Mouse (Mus musculus) kidney, adult 11 months (tissue): ENCODE results near the gene Mrc2.
A peak's percentile ranks its signal among the peaks of the same experiment; 100 is the strongest.

ENCODE experiments used
- DNase-seq: peaks from one replicate; pipeline ENCODE4 v3.0.0; 2022

Gene Mrc2

DNA sequence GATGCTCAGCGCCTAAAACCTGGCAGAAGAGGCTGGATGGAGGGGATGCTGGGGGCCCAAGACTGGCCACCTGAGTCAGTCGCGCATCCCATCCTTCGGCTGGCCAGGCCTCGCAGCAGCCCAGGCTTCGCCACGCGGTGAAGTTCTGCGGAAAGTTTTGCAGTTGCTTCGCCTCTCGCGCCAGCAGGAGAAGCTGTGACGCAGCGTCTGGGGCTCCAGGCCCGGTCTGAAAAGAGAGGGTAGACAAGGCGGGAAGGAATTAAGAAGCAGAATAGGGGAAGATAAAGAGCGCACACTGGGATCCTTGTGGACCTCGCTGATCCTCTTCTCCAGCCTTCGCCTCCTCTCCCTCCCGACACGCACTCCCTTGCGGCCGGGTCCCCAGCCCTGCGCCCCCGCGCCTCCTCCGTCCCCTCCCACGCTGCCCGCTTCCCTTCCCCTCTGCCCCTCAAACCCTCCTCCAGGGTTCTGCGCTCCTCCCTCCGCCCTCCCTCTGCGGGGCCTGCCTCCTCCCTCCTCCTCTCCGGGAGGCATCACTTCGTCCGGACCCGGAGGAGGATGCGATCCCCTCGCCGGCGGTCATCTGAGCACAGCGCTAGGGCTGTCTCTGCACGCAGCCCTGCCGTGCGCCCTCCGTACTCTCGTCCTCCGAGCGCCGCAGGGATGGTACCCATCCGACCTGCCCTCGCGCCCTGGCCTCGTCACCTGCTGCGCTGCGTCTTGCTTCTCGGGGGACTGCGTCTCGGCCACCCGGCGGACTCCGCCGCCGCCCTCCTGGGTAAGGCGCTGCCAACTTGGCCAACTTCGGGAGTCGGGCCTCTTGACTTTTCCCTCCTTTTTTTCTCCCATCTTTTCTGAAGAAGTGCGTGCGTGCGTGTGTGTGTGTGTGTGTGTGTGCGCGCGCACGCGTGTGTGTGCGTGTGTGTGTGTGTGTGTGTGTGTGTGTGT, at the start of gene Mrc2:
Gene Mrc2, plus strand, starts transcription at position 520 of the 948 bp plus-strand sequence.
- no peak for DNase-seq

DNA sequence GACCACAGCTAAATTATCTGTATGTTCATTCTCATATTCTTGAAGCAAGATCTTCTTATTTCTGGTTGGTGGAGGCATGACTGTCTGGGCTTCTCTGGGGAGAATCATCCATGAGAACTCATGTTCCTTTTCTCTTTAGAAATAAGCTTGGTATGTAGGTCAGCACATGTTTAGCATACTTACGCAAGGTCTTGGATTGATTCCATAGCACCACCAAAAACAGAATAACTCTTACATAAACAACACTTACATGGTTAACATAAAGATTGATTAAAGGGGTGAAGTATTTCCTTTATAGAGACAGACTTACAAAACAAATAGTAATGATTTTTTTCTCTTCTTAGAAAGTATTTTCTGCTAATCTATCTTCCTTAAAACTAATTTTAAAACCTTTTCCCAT, 46.1 kb upstream of the Mrc2 start:
- DNase-seq = no peak

DNA sequence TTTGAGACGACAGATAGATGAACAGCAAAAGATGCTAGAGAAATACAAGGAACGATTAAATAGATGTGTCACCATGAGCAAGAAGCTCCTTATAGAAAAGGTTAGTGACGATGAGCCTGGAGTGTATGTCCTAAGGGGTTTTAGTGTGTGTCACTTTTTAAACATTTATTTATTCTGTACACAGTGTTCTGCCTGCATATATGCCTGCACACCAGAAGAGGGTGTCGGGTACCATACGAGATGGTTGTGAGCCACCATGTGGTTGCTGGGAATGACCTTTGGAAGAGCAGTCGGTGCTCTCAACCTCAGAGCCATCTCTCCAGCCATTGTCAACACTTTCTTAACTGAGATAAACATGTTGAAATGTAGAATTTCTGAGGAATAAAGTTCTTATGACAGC, 45.7 kb upstream of the Mrc2 start:
- DNase-seq = no peak

DNA sequence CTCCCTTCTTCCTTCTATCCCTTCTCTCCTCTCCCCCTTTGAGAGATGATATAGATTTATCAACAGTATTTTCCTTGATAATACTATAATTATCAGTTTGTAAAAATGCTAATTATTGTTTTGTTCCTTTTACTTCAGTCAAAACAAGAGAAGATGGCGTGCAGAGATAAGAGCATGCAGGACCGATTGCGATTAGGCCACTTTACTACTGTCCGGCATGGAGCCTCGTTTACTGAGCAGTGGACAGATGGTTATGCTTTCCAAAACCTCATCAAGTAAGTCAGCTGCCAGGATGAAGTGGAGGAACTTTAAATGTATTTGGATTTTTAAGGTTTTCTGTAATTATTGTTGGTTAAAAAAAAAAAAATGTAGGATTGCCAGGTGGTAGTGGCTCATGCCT, 45.1 kb upstream of the Mrc2 start:
- no peak for DNase-seq

DNA sequence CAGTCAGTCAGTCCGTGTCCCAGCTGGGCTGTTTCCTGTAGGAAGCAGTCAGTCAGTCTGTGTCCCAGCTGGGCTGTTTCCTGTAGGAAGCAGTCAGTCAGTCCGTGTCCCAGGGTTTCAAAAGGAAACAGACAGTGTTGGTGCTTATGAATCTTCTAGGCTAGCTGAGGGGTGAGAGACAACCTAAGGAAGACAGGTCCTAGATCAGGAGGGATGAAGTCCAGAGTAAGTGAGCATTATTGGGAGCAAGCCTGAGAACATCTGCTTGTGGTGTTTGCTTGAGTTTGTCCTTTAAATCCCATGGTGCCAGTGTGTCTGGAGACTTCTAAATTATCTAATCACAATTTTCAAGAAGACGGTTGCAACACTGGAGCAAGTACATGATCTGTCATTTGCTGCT, 32.7 kb upstream of the Mrc2 start:
- no peak for DNase-seq

DNA sequence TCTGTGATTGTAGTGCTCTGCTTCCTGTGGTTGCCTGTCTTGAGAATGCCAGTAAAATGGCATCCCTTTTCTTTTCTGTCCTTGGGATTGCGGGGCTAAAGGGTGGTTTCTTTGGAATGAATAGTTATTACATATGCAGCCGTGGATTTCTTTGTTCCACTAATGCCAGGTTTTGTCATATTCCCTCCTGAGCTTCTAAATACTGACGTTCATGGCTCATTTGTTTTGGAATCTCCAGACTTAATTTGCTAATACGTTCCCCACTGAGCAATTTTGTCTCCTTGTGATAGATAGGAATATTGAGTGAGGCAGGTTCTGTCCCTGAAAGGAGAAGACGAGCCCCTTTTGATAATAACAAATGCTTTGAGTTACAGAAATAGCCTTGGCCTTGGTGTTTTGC, 31.3 kb upstream of the Mrc2 start:
- no peak for DNase-seq

DNA sequence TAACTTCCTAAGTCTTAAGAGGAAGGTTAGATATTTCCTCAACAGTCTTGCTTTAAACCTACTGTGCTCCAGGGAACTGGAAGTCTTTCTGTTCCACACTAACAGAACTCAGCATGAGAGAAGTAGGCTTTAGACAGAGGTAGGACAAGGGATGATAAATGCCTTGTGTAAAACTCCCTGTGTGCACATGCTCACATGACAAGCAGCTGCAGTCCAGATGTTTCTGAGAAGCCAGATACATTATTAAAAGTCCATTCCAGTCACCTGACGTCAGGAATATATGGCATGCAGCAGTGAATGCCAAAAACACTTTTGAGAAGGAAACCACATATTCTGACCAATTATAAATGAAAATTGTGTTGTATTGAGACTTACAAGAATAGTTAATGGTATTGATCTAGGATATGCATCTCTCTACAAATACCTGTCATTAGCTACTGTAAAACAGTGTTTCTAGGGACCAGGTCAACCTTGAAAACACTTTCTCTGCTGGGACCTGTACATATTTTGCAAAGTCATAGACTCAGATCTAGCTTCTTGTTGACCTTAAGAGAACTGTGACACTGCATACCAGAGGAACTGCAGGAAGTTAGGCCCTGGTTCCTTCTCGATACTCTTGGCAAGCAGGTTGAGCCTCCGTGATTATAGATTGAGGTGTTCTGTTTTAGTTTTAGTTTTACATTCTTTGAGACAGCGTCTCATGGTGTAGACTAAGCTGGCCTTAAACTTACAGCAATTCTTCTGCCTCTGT, 30.7 kb upstream of the Mrc2 start:
- DNase-seq = no peak

DNA sequence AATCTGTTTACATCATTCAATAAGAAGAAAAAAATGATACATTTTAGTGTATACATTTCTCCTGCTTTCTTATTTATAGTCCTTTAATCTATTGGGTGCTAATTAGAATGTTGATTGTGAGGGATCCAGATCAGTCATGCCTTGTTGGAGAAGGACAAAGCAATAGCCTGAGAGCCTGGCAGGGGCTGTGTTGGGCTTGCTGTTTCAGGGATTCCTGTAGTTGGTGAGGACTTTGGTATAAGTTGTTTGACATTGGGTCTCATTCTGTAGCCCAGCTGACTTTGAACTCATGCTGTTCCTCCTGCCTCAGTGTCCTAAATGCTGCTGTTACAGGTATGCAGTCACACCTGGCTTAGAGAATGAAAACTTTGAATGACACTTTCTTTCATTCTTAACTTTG, 27.9 kb upstream of the Mrc2 start:
- DNase-seq = no peak

DNA sequence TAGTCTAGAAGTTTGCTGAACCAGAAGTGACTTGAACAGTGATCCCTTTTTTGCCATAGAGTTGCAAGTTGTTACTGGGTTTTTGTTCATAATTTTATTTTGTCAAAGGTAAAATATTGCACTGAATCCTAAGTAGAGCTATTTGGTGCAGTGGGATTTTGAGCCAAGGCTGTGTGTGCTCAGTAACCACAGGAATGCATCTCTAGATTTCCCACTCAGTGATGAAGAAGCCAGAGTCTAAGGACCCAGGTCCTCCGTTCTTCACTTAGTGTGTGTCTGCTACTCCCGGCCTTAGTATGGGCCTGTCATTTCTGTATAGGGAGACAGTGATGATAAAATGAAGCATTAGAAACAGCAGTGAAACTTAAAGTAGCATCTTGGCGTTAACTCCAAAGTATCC, 27.5 kb upstream of the Mrc2 start:
- no peak for DNase-seq

DNA sequence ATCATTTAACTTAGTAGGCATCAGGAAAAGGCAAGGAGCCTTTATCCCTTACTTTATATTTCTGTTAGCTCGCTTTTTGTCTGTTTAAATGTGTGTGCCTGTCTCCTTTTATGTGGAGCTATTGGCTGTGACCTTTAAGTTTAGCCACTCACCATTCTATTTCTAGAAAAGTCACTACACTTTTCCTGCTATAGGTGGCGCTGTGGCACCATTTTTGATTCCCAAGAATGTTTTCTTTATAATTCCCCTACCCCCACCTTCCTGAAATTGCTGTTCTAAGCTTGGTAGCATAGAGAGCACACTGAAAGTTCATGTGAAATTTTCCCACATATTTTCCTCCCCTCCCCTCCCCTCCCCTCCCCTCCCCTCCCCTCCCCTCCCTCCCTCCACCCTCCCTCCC, 22.3 kb upstream of the Mrc2 start:
- peak; percentile 6 for DNase-seq

DNA sequence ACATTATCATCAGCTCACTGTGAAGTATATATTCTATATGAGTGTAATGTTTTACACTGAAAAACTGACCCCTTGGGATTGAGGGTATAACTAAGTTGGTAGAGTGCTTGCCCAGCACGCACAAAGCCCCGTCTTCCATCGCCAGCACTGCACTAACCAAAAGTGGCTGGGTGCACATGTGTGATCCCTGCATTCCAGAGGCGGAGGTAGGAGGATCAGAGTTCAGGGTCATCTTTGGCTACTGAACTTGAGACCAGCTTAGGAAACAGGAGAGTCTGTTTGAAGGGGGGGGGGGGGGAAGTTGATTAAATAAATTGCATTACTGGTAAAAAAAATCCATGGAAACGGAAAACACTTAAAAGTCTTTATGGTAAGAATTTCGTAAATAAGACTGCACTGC, 12.0 kb upstream of the Mrc2 start:
- no peak for DNase-seq

DNA sequence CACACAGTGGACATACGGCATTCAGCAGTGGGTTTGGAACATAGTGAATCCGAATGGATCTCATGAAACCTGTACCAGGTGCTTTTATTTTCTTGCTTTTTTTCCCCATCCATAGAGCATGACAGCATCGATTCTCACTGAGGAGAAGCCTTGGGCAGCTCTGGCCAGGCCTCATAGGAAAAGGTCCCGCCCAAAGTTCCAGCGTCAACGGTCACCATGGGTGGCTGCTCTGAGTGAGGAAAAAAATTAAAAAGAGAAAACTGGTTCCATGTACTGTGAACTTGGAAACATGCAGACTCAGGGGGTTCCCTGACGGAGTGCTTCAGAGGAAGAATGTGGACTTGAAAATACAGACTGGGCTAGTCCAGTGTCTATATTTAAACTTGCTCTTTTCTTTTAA, 11.2 kb upstream of the Mrc2 start:
- DNase-seq = no peak

DNA sequence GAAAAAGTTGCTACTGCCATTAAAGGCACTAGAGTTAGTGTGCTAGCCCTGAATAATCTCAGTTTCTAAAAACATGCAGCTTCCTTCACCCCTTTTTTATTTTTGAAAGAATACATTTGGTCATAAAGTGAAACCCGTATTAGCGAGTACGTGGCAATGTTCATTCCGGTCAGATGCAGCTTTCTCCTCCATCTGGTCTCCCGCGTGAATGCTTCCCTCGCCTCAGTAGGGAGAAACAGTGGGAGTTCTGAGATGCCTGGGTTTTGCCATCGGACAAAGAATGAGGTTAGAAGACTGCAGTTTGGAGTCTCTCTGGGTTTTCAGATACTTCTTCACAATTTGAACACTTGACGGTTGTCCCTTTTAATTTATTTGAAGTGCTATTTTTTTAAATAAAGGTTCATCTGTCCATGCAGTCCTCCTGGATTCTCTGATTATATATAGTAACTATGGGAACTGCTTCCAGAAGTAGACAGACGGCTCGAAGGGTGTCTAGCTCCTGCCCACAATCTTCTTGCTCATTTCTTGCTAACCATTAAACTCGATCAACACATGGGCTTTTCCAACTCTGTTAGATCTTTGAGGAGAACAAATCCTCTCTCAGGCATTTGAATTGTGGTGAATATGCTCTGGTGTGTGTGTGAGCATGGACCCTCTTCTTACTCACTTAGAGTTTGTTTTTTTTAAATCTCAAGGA, 10.5 kb upstream of the Mrc2 start:
- DNase-seq = no peak

DNA sequence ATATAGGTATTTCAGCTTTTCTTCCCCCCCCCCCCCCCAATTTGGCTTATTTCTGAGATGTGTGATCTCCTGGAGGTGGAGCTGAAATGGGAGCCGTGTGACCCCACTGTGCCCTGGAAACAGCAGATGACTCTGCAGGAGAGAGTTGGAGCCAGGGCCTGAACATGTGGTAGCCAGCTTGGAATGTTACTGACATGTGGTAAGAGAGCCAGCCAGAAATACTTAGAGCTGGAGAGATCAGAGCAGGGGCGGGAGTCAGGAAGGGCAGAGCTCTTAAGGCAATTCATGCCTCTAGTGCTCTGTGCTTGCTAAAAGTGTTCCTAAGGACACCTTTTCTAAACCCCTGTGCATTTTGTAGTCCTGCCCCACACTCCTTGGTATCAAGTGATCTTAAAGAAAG, 10.0 kb upstream of the Mrc2 start:
- DNase-seq = no peak

DNA sequence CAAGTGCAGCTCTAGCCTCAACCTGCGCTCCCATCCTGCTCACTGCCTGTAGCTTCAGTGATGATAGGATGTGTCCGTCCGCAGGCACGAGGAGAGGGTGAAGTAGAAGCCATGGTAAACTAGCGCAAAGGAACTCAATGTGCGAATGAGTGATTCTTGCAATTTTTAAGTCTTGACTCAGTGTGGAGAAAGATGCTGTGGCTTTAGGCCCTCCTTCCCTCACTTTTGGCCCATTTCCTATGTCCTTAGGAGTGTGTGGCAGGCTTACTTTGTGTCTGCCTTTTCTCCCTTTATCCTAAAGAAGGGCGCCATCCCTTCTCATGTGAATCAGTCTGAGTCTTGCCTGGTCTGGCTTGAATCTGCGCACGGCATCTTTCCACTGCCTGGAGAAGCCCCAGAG, 9.4 kb upstream of the Mrc2 start:
- DNase-seq = no peak

DNA sequence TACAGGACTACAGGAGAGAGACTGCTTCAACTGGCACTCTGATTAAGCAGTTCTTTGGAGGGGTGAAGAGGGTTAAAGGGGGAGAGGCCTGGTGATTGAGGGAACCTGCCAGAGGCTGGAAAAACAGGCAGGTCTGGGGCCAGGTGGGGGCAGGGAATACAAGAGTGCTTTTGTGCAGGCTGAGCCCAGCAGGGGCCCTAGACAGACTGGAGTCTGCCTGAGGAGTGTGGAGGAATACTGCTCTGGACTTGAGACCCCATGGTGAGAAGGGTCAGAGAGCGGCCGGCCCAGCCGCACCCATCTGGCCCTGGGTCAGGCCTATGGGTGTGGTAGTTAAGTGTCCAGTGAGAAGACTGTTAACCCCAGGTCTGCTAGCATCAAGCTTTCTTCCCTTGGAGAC, 6.7 kb upstream of the Mrc2 start:
- DNase-seq = no peak

DNA sequence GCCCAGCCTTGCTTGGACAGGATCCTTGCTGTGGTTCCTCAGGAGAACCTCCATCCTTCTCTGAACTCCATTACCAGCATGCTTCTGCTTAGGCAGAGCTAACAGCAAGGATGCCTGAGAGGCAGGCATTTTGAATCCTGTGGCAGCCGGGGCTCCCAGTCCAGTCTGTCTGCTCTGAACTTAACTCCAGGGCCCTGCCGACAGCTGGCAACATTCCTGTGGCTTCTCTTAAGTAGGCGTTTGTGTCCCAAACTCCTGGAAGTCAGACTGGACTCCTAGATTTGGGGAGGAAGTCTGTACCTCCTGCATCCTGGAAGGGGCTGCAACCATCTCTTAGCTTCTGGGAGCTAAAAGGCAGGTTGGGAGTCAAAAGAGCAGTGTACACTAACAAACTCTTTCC, 3.0 kb upstream of the Mrc2 start:
- DNase-seq = no peak

DNA sequence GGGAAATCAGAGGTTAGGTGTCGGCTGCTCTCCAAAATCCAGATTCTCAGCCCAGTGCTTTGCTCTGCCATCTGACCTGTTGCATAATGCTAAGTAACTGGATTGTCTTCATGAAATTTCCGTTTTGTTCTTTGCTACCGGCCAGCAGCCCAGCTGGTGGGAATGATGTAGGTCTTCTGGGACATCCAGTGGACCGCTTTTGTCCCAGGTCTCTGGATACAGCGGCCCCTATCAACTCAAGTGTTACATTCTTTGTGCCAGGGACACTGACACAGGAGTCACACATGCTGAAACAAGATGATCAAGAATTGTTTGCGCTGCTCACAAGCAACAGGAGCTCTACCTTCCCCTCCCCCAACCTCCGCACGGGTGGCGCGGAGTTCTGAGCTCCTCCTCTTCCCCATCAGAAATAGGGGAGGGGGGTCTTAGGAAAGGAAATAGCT, 741 bp upstream of the Mrc2 start:
- DNase-seq = no peak

DNA sequence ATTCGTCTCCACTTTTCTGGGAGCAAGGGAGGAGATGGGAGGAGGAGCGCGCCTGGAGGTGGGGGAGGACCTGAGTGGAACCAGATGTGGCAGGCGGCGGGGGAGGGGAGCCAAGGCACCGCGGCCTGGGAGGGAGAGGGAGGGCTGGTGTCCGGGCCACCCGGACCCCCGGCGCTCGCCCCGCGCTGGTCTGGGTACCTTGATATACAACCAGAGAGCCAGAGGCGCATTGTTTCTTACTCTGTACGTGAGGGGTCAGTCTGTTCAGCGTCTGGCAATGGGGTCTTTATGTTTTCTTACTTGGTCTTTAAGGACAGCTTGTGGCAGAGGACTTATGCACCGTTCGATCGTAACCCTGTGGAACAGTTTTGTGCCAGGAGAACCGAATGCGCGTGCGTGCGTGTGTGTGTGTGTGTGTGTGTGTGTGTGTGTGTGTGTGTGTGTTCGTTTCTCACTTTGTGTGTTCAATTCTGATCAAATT, 698 bp downstream of the Mrc2 start:
- no peak for DNase-seq

DNA sequence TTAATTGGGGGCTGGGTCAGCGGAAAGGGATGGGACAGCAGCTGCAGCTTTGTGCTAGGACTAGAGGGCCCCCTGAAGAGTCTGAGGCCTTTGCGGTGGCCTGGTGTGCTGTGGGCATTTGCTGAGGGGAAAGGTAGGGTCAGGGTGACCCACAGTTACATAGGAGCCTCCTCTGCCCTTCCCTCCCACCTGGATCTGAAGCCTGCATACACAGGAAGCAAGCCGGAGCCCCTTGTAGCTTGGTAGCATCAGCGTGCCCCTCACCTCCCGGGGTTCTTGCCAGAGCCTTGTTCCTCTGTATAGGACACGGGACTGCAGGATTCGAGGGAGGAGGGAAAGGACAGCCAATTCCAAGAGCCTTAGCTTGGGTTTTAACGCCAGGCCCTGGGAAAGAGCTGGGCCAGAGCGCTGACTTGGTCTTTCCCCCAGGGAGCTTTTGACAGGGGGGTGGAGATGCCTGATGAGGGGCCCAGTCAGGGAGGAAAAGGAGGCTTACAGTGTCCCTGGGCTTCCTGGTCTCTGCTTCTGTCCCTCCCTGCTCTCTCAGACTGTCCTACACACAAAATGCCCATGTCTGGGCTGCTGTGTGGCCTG, 1.6 kb downstream of the Mrc2 start:
- DNase-seq = no peak

DNA sequence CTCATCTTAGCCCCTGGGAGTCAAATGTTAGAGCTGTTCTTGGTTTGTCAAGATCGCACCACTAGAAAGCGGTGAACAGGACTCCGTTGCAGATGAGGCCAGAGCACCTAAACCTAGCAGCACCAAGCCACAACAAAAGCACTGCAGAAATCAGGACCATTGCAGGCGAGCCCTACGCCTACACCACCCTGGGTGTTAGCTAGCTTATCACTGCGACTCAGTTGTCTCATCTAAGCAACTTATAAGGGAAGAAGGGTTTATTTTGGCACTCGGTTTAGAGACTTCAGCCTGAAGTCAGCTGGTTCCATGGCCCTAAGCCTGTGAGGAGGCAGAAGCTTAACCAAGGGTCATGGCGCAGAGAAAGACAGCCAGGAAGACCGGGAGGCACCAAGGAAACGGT, 3.6 kb downstream of the Mrc2 start:
- DNase-seq = no peak

DNA sequence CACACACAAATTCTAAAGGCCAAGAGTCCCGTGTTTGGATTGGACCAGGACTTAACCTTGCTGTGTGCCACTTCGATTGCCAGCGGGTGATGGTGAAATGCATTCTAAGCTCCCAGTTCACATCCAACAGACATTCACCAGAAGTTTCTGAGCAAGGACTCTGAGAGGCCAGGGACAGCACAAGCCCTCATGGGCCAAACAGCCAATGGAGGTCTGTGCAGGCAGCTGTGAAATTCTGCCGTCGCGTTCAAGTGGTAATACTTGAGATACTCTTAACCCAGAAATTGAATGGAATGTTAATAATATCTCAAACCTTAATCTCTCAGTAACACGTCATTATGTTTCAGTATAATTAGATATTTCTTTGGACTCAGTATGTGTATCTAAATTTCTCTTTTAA, 17.8 kb downstream of the Mrc2 start:
- no peak for DNase-seq
